Mouse (Mus musculus) neural tube, embryonic 15.5 days (tissue): ENCODE results near the gene Rbp4. TPM values are rescaled to one million over a fixed set of nuclear protein-coding genes. Genes with fewer than 3 reads are reported as not detected.

Source experiments
- ATAC-seq: fragments of 200-750 bp; cut with Nextera tagmentation; 2 replicates; pipeline ENCODE4 v1.8.0; 2017; ENCODE audit warnings: mild to moderate bottlenecking, moderate TSS enrichment, moderate library complexity; ENCODE audit not compliant: low FRiP score
- H3K27ac ChIP-seq: fragments of 300-500 bp; sonication (generic); replicated peaks from 2 replicates; pipeline ENCODE4 v1.5.1; 2015; ENCODE audit warnings: mild to moderate bottlenecking, inconsistent platforms
- H3K27me3 ChIP-seq: fragments of 300-500 bp; sonication (generic); replicated peaks from 2 replicates; pipeline ENCODE4 v1.6.1; 2015; ENCODE audit warnings: inconsistent platforms
- H3K36me3 ChIP-seq: fragments of 300-500 bp; sonication (generic); 2 replicates; pipeline ENCODE4 v1.6.1; 2015; ENCODE audit warnings: inconsistent platforms
- H3K4me1 ChIP-seq: fragments of 300-500 bp; sonication (generic); 2 replicates; pipeline ENCODE4 v1.6.1; 2015; ENCODE audit warnings: inconsistent platforms
- H3K4me2 ChIP-seq: fragments of 300-500 bp; sonication (generic); 2 replicates; pipeline ENCODE4 v1.6.1; 2015; ENCODE audit warnings: inconsistent platforms, mild to moderate bottlenecking, moderate library complexity
- H3K4me3 ChIP-seq: fragments of 300-500 bp; sonication (generic); replicated peaks from 2 replicates; pipeline ENCODE4 v1.5.1; 2015; ENCODE audit warnings: mild to moderate bottlenecking, inconsistent platforms
- H3K9ac ChIP-seq: fragments of 300-500 bp; sonication (generic); replicated peaks from 2 replicates; pipeline ENCODE4 v1.6.1; 2015; ENCODE audit warnings: mild to moderate bottlenecking, inconsistent platforms
- H3K9me3 ChIP-seq: fragments of 300-500 bp; sonication (generic); replicated peaks from 2 replicates; pipeline ENCODE4 v1.6.1; 2016; ENCODE audit warnings: inconsistent platforms
- WGBS: fragments of 180-500 bp; shearing (Covaris S2); methylation state at CpG from one replicate; pipeline ENCODE4 v1.1.7; 2015; ENCODE audit warnings: mixed read lengths; 5-methylcytosine and 5-hydroxymethylcytosine counted together
- polyA plus RNA-seq: library from polyadenylated mRNA; unstranded; fragments of >200 nt; fragmentation: Nextera tagmentation; extraction: Ambion mirVana; gene quantifications from 2 replicates; pipeline ENCODE4 v1.2.1, GENCODE M21; 2015

The Rbp4 gene
- polyA plus RNA-seq, 1 experiment from 2014 or later: 6.3 TPM

GRCm38 (mm10) chr19:38085841-38086240, 39.2 kb downstream of the Rbp4 start:
- ATAC-seq: no peak
- Histone ChIP-seq H3K4me2 (no peak overlapping the region), H3K4me1 (peaks cover 9% of the 10 kb centered on the region), H3K27me3 (no peaks in the 10 kb centered on the region), H3K9me3 (no peaks in the 10 kb centered on the region), H3K36me3 (no peaks in the 10 kb centered on the region), H3K9ac (no peak overlapping the region), H3K4me3 (no peak overlapping the region), H3K27ac (no peak overlapping the region)
- WGBS: 94% methylated on average over 4 of the region's 4 CpGs

GRCm38 (mm10) chr19:38082931-38083525, 42.1 kb downstream of the Rbp4 start:
- no peak overlapping the region for H3K4me2 ChIP-seq
- H3K9ac ChIP-seq: no peak overlapping the region
- 67% methylated on average over 5 of the region's 5 CpGs for WGBS
- ATAC-seq: no peak
- no peak overlapping the region for H3K27ac ChIP-seq
- H3K9me3 ChIP-seq: no peaks in the 10 kb centered on the region
- no peaks in the 10 kb centered on the region for H3K27me3 ChIP-seq
- no peaks in the 10 kb centered on the region for H3K36me3 ChIP-seq
- peaks cover 9% of the 10 kb centered on the region for H3K4me1 ChIP-seq
- no peak overlapping the region for H3K4me3 ChIP-seq

- H3K4me1 ChIP-seq: no peaks in the 10 kb centered on the region
- no peaks in the 10 kb centered on the region for H3K36me3 ChIP-seq
- no peak for ATAC-seq
- no peak overlapping the region for H3K9ac ChIP-seq
- no peaks in the 10 kb centered on the region for H3K9me3 ChIP-seq
- H3K4me2 ChIP-seq: no peak overlapping the region
- no peak overlapping the region for H3K27ac ChIP-seq
- H3K27me3 ChIP-seq: no peaks in the 10 kb centered on the region
- 67% methylated on average over 3 of the region's 3 CpGs for WGBS
- H3K4me3 ChIP-seq: no peak overlapping the region
These were observed 43.7 kb downstream of the Rbp4 start for GRCm38 (mm10) chr19:38081361-38081760.

GRCm38 (mm10) chr19:38077851-38078540, 47.1 kb downstream of the Rbp4 start:
- H3K9ac ChIP-seq: no peak overlapping the region
- 77% methylated on average over 3 of the region's 3 CpGs for WGBS
- no peaks in the 10 kb centered on the region for H3K9me3 ChIP-seq
- no peaks in the 10 kb centered on the region for H3K4me1 ChIP-seq
- no peak for ATAC-seq
- H3K4me2 ChIP-seq: no peak overlapping the region
- no peak overlapping the region for H3K27ac ChIP-seq
- no peaks in the 10 kb centered on the region for H3K27me3 ChIP-seq
- no peak overlapping the region for H3K4me3 ChIP-seq
- no peaks in the 10 kb centered on the region for H3K36me3 ChIP-seq

GRCm38 (mm10) chr19:38076251-38076650, 48.8 kb downstream of the Rbp4 start:
- no peaks in the 10 kb centered on the region for H3K27me3 ChIP-seq
- H3K4me2 ChIP-seq: no peak overlapping the region
- 0 out of 2 replicates have a peak, but pooled peaks cover 5% of the 10 kb centered on the region for H3K36me3 ChIP-seq
- H3K9me3 ChIP-seq: no peaks in the 10 kb centered on the region
- H3K9ac ChIP-seq: no peak overlapping the region
- no peak overlapping the region for H3K4me3 ChIP-seq
- 0 out of 2 replicates have a peak, but pooled peaks have one; percentile 47 for ATAC-seq
- H3K4me1 ChIP-seq: no peaks in the 10 kb centered on the region
- WGBS: 76% methylated on average over 2 of the region's 2 CpGs
- H3K27ac ChIP-seq: no peak overlapping the region

GRCm38 (mm10) chr19:38075051-38075450, 50.0 kb downstream of the Rbp4 start:
- no peaks in the 10 kb centered on the region for H3K4me1 ChIP-seq
- ATAC-seq: no peak
- H3K27ac ChIP-seq: no peak overlapping the region
- no peaks in the 10 kb centered on the region for H3K27me3 ChIP-seq
- H3K36me3 ChIP-seq: 0 out of 2 replicates have a peak, but pooled peaks cover 5% of the 10 kb centered on the region
- no peak overlapping the region for H3K9ac ChIP-seq
- no peak overlapping the region for H3K4me3 ChIP-seq
- H3K4me2 ChIP-seq: no peak overlapping the region
- no peaks in the 10 kb centered on the region for H3K9me3 ChIP-seq
- 84% methylated on average over 11 of the region's 11 CpGs for WGBS

GRCm38 (mm10) chr19:38073226-38073625, 51.9 kb downstream of the Rbp4 start:
- Histone ChIP-seq H3K27me3 (no peaks in the 10 kb centered on the region), H3K4me3 (no peak overlapping the region), H3K36me3 (0 out of 2 replicates have a peak, but pooled peaks cover 5% of the 10 kb centered on the region), H3K27ac (no peak overlapping the region), H3K4me2 (no peak overlapping the region), H3K9me3 (no peaks in the 10 kb centered on the region), H3K4me1 (no peaks in the 10 kb centered on the region), H3K9ac (no peak overlapping the region)
- 97% methylated on average over 5 of the region's 5 CpGs for whole genome bisulfite sequencing
- no peak for ATAC-seq

Other genes with a start within 250 kb of the Rbp4 start
- gene Myof, start 81.7 kb downstream of the Rbp4 start, polyA plus RNA-seq: 2.0 and 3.6 TPM in 2 replicates
- gene Cep55, start 70.3 kb downstream of the Rbp4 start, polyA plus RNA-seq: 3.6 and 9.9 TPM in 2 replicates
- 0.18 and 1.9 TPM in 2 replicates for gene Ffar4, start 28.2 kb downstream of the Rbp4 start, polyA plus RNA-seq
- gene Pde6c, start 7.5 kb upstream of the Rbp4 start, polyA plus RNA-seq: not detected in 2 replicates
- gene Fra10ac1, start 98.9 kb upstream of the Rbp4 start, polyA plus RNA-seq: 38.6 and 39.2 TPM in 2 replicates
- gene Lgi1, start 139.3 kb upstream of the Rbp4 start, polyA plus RNA-seq: 19.5 and 24.7 TPM in 2 replicates